In genomic region chr15:89379429-89379828, GRCm38 (mm10) we compare ENCODE assay signal across 9 mouse cellular contexts. TPM values are rescaled to one million over a fixed set of nuclear protein-coding genes. Genes with fewer than 3 reads are reported as not detected.
A peak's percentile ranks its signal among the peaks of the same experiment; 100 is the strongest.
DNase-seq lines count a peak whose midpoint lies in the region; ATAC-seq and TF ChIP-seq lines count a peak whose summit lies in the region.
"Had no signal": no experiment of that assay in that cellular context is flagged by ENCODE, and none has a peak within 500 bp of the region (broad histone marks: within the 10 kb centered on the region; RNA-seq: fewer than 3 reads in every experiment).

No protein-coding gene starts in this region.

- H3K79me2 ChIP-seq in MEL (ENCODE audit: control insufficient read depth, insufficient read depth, low read length, poor library complexity): no peaks in the 10 kb centered on the region

- DNase-seq in gastrocnemius, postnatal 10 days: peak; percentile 39
- DNase-seq in gastrocnemius, postnatal 4 days (ENCODE audit: low spot score in 2 of 2): no peak
- DNase-seq in MEL (ENCODE audit: low read depth, low spot score): peak; percentile 86
- no peak for DNase-seq in forebrain, embryonic 11.5 days (ENCODE audit: low spot score)
- DNase-seq in midbrain, embryonic 14.5 days: no peak
- DNase-seq in right cerebral cortex, postnatal 14 days: no peak
- DNase-seq in urinary bladder, adult 2 months (ENCODE audit: low spot score): no peak

- TF ChIP-seq EP300 in MEL (IDR thresholded peaks at IDR 0.05; ENCODE audit: low read depth in 1 of 2, low read length in 2 of 2): peak; percentile 42 to 47; a peak in 2 of 4 replicates

- no peak for TF ChIP-seq CTCF in MEL (IDR thresholded peaks at IDR 0.05 in 2 of 3, conservative IDR thresholded peaks at IDR 0.05 in 1 of 3; ENCODE audit: control insufficient read depth in 1 of 3, insufficient read depth in 1 of 3, low read depth in 2 of 3, low read length in 3 of 3, poor library complexity in 1 of 3, severe bottlenecking in 1 of 3)
- TF ChIP-seq CTCF in intestine, postnatal 0 days (IDR thresholded peaks at IDR 0.05; ENCODE audit: low read depth): no peak

- no peaks in the 10 kb centered on the region for H3K9me3 ChIP-seq in MEL (replicated peaks; ENCODE audit: insufficient read depth, low read length)
- H3K9me3 ChIP-seq in forebrain, embryonic 11.5 days (ENCODE audit: control insufficient read depth, low read length): no peaks in the 10 kb centered on the region
- no peaks in the 10 kb centered on the region for H3K9me3 ChIP-seq in intestine, postnatal 0 days (ENCODE audit: control insufficient read depth)
- H3K9me3 ChIP-seq in midbrain, embryonic 14.5 days (ENCODE audit: control insufficient read depth, low read length): no peaks in the 10 kb centered on the region

- peaks cover 0 to 8% of the 10 kb centered on the region in 2 experiments; a peak in 2 of 4 replicates for H3K36me3 ChIP-seq in MEL (ENCODE audit: control insufficient read depth in 1 of 2, insufficient read depth in 2 of 2, low read length in 2 of 2)
- H3K36me3 ChIP-seq in forebrain, embryonic 11.5 days (ENCODE audit: control insufficient read depth, insufficient read depth, low read length): no peaks in the 10 kb centered on the region
- H3K36me3 ChIP-seq in intestine, postnatal 0 days (ENCODE audit: control insufficient read depth, insufficient read depth): no peaks in the 10 kb centered on the region
- no peaks in the 10 kb centered on the region for H3K36me3 ChIP-seq in midbrain, embryonic 14.5 days (ENCODE audit: control insufficient read depth, insufficient read depth, low read length)

- H3K4me1 ChIP-seq in MEL (ENCODE audit: control insufficient read depth in 1 of 2, insufficient read depth in 2 of 2, low read length in 2 of 2): peaks cover 0 to 8% of the 10 kb centered on the region in 2 experiments; a peak in 1 of 4 replicates
- H3K4me1 ChIP-seq in forebrain, embryonic 11.5 days (replicated peaks; ENCODE audit: control insufficient read depth, insufficient read depth, low read length): peaks cover 9% of the 10 kb centered on the region
- H3K4me1 ChIP-seq in intestine, postnatal 0 days (replicated peaks; ENCODE audit: control insufficient read depth, insufficient read depth, low read length): peaks cover 6% of the 10 kb centered on the region
- H3K4me1 ChIP-seq in midbrain, embryonic 14.5 days (ENCODE audit: control insufficient read depth, insufficient read depth, low read length): peaks cover 10% of the 10 kb centered on the region

- no peak for TF ChIP-seq POLR2A in MEL (IDR thresholded peaks at IDR 0.05; ENCODE audit: control insufficient read depth in 1 of 2, insufficient read depth in 1 of 2, low read depth in 1 of 2, low read length in 2 of 2, poor library complexity in 1 of 2)

- no peak overlapping the region for H3K27ac ChIP-seq in MEL (ENCODE audit: control insufficient read depth, low read depth, low read length)
- H3K27ac ChIP-seq in forebrain, embryonic 11.5 days (ENCODE audit: low read depth, low read length): no peak overlapping the region
- H3K27ac ChIP-seq in intestine, postnatal 0 days (ENCODE audit: low read depth, low read length): no peak overlapping the region
- no peak overlapping the region for H3K27ac ChIP-seq in midbrain, embryonic 14.5 days (replicated peaks; ENCODE audit: low read depth, low read length)

- 11% methylated on average over 10 of the region's 10 CpGs for WGBS in forebrain, embryonic 11.5 days
- 11% methylated on average over 10 of the region's 10 CpGs for WGBS in intestine, postnatal 0 days
- 12% methylated on average over 10 of the region's 10 CpGs for whole genome bisulfite sequencing in midbrain, embryonic 14.5 days

- no peak for TF ChIP-seq RAD21 in MEL (IDR thresholded peaks at IDR 0.05; ENCODE audit: low read depth, low read length)

- H3K27me3 ChIP-seq in MEL (ENCODE audit: control insufficient read depth in 1 of 2, insufficient read depth in 2 of 2, low read length in 2 of 2): no peaks in the 10 kb centered on the region
- peaks cover 42% of the 10 kb centered on the region for H3K27me3 ChIP-seq in forebrain, embryonic 11.5 days (ENCODE audit: control insufficient read depth, insufficient read depth, low read length)
- H3K27me3 ChIP-seq in intestine, postnatal 0 days (replicated peaks; ENCODE audit: control insufficient read depth, insufficient read depth, low read length): peaks cover 39% of the 10 kb centered on the region
- peaks cover 42% of the 10 kb centered on the region for H3K27me3 ChIP-seq in midbrain, embryonic 14.5 days (ENCODE audit: control insufficient read depth, insufficient read depth, low read length)

- no peak for ATAC-seq in forebrain, embryonic 11.5 days (replicated peaks; ENCODE audit: low FRiP score)
- ATAC-seq in intestine, postnatal 0 days: no peak
- ATAC-seq in midbrain, embryonic 14.5 days (ENCODE audit: low FRiP score, low TSS enrichment): no peak

- H3K4me2 ChIP-seq in forebrain, embryonic 11.5 days (ENCODE audit: low read depth, low read length, severe bottlenecking): peak overlapping the region; percentile 68
- peak overlapping the region; percentile 74 for H3K4me2 ChIP-seq in intestine, postnatal 0 days (replicated peaks; ENCODE audit: low read depth)
- H3K4me2 ChIP-seq in midbrain, embryonic 14.5 days (ENCODE audit: low read length): peak overlapping the region; percentile 59

- no peak overlapping the region for H3K4me3 ChIP-seq in MEL (ENCODE audit: control insufficient read depth in 1 of 2, insufficient read depth in 1 of 2, low read depth in 2 of 2, low read length in 2 of 2)
- H3K4me3 ChIP-seq in forebrain, embryonic 11.5 days (ENCODE audit: low read depth, low read length): peak overlapping the region; percentile 35
- H3K4me3 ChIP-seq in intestine, postnatal 0 days (ENCODE audit: low read depth, low read length): peak overlapping the region; percentile 42
- peak overlapping the region; percentile 34; the same call in 1 of the 2 replicates for H3K4me3 ChIP-seq in midbrain, embryonic 14.5 days (replicated peaks; ENCODE audit: low read depth, low read length)

- no peak overlapping the region for H3K9ac ChIP-seq in MEL (ENCODE audit: control insufficient read depth, low read depth, low read length, poor library complexity, severe bottlenecking)
- no peak overlapping the region for H3K9ac ChIP-seq in forebrain, embryonic 11.5 days (ENCODE audit: low read length)
- no peak overlapping the region for H3K9ac ChIP-seq in intestine, postnatal 0 days (ENCODE audit: low read depth, low read length)
- peak overlapping the region; percentile 48; the same call in 1 of the 2 replicates for H3K9ac ChIP-seq in midbrain, embryonic 14.5 days (replicated peaks; ENCODE audit: low read length)

RNA-seq across cellular contexts. Expression of gene Odf3b, which starts 0.3 kb away (rescaled TPM):
- 1 to 10 TPM in 1 of 2 experiments, under 1 TPM in 1; 0.68 to 1.6 TPM for total RNA-seq in gastrocnemius, postnatal 10 days (2021)
- total RNA-seq in gastrocnemius, postnatal 4 days (2021): under 1 TPM; 0.44 to 0.71 TPM
- total RNA-seq in MEL (2012; rRNA removed): not detected in 2 replicates
- not detected for polyA plus RNA-seq in MEL (2012; ENCODE audit: insufficient read depth in 1 of 2, insufficient read length in 2 of 2, low read depth in 1 of 2, low replicate concordance in 2 of 2, missing spikeins in 1 of 2)
- 0.37 and 1.2 TPM in 2 replicates for polyA plus RNA-seq in forebrain, embryonic 11.5 days (2014; fragmentation: Nextera tagmentation; extraction: Ambion mirVana)
- polyA plus RNA-seq in intestine, postnatal 0 days (2015; fragmentation: Nextera tagmentation; extraction: Ambion mirVana): 2.1 and 3.2 TPM in 2 replicates
- polyA plus RNA-seq in midbrain, embryonic 14.5 days (2014; fragmentation: Nextera tagmentation; extraction: Ambion mirVana): 0.74 and 0.82 TPM in 2 replicates
- 2.7 and 3.0 TPM in 2 replicates for polyA plus RNA-seq in urinary bladder, adult 2 months (2012; rRNA removed)

RNA-seq across cellular contexts. Expression of gene Tymp, which starts 2.6 kb away (rescaled TPM):
- under 1 TPM; 0.38 to 0.50 TPM for total RNA-seq in gastrocnemius, postnatal 10 days (2021)
- total RNA-seq in gastrocnemius, postnatal 4 days (2021): under 1 TPM; 0.26 to 0.32 TPM
- 0.92 and 1.5 TPM in 2 replicates for total RNA-seq in MEL (2012; rRNA removed)
- 1 to 10 TPM in 1 of 2 experiments, not detected in 1; 2.0 TPM for polyA plus RNA-seq in MEL (2012; ENCODE audit: insufficient read depth in 1 of 2, insufficient read length in 2 of 2, low read depth in 1 of 2, low replicate concordance in 2 of 2, missing spikeins in 1 of 2)
- 0.80 and 1.3 TPM in 2 replicates for polyA plus RNA-seq in forebrain, embryonic 11.5 days (2014; fragmentation: Nextera tagmentation; extraction: Ambion mirVana)
- polyA plus RNA-seq in intestine, postnatal 0 days (2015; fragmentation: Nextera tagmentation; extraction: Ambion mirVana): 3.6 and 4.8 TPM in 2 replicates
- 2.7 and 3.0 TPM in 2 replicates for polyA plus RNA-seq in midbrain, embryonic 14.5 days (2014; fragmentation: Nextera tagmentation; extraction: Ambion mirVana)
- 1.7 and 1.8 TPM in 2 replicates for polyA plus RNA-seq in urinary bladder, adult 2 months (2012; rRNA removed)

RNA-seq across cellular contexts. Expression of gene Klhdc7b, which starts 5.3 kb away (rescaled TPM):
- total RNA-seq in gastrocnemius, postnatal 10 days (2021): not detected
- total RNA-seq in gastrocnemius, postnatal 4 days (2021): not detected
- not detected in 2 replicates for total RNA-seq in MEL (2012; rRNA removed)
- polyA plus RNA-seq in MEL (2012; ENCODE audit: insufficient read depth in 1 of 2, insufficient read length in 2 of 2, low read depth in 1 of 2, low replicate concordance in 2 of 2, missing spikeins in 1 of 2): under 1 TPM in 1 of 2 experiments, not detected in 1; 0.01 TPM
- polyA plus RNA-seq in forebrain, embryonic 11.5 days (2014; fragmentation: Nextera tagmentation; extraction: Ambion mirVana): not detected in 2 replicates
- polyA plus RNA-seq in intestine, postnatal 0 days (2015; fragmentation: Nextera tagmentation; extraction: Ambion mirVana): not detected in 2 replicates
- 0.08 TPM in 1 of 2 replicates, not detected in the other for polyA plus RNA-seq in midbrain, embryonic 14.5 days (2014; fragmentation: Nextera tagmentation; extraction: Ambion mirVana)
- not detected in 2 replicates for polyA plus RNA-seq in urinary bladder, adult 2 months (2012; rRNA removed)
- total RNA-seq: heart, postnatal 10 days had no signal

RNA-seq across cellular contexts. Expression of gene Sco2, which starts 5.8 kb away (rescaled TPM):
- total RNA-seq in gastrocnemius, postnatal 10 days (2021): 10 to 100 TPM; 14.2 to 14.6 TPM
- total RNA-seq in gastrocnemius, postnatal 4 days (2021): 10 to 100 TPM; 11.1 to 12.0 TPM
- total RNA-seq in MEL (2012; rRNA removed): 50.2 and 58.9 TPM in 2 replicates
- 10 to 100 TPM in 1 of 2 experiments, not detected in 1; 34.6 TPM for polyA plus RNA-seq in MEL (2012; ENCODE audit: insufficient read depth in 1 of 2, insufficient read length in 2 of 2, low read depth in 1 of 2, low replicate concordance in 2 of 2, missing spikeins in 1 of 2)
- 5.1 and 5.7 TPM in 2 replicates for polyA plus RNA-seq in forebrain, embryonic 11.5 days (2014; fragmentation: Nextera tagmentation; extraction: Ambion mirVana)
- polyA plus RNA-seq in intestine, postnatal 0 days (2015; fragmentation: Nextera tagmentation; extraction: Ambion mirVana): 14.6 and 18.0 TPM in 2 replicates
- polyA plus RNA-seq in midbrain, embryonic 14.5 days (2014; fragmentation: Nextera tagmentation; extraction: Ambion mirVana): 12.2 and 20.7 TPM in 2 replicates
- 18.8 and 23.2 TPM in 2 replicates for polyA plus RNA-seq in urinary bladder, adult 2 months (2012; rRNA removed)

RNA-seq across cellular contexts. Expression of gene Ncaph2, which starts 23.9 kb away (rescaled TPM):
- total RNA-seq in gastrocnemius, postnatal 10 days (2021): 10 to 100 TPM; 50.5 to 55.8 TPM
- total RNA-seq in gastrocnemius, postnatal 4 days (2021): 10 to 100 TPM; 83.5 to 87.3 TPM
- 126 and 137 TPM in 2 replicates for total RNA-seq in MEL (2012; rRNA removed)
- 100 to 1,000 TPM; 160 to 165 TPM for polyA plus RNA-seq in MEL (2012; ENCODE audit: insufficient read depth in 1 of 2, insufficient read length in 2 of 2, low read depth in 1 of 2, low replicate concordance in 2 of 2, missing spikeins in 1 of 2)
- 191 and 203 TPM in 2 replicates for polyA plus RNA-seq in forebrain, embryonic 11.5 days (2014; fragmentation: Nextera tagmentation; extraction: Ambion mirVana)
- polyA plus RNA-seq in intestine, postnatal 0 days (2015; fragmentation: Nextera tagmentation; extraction: Ambion mirVana): 55.2 and 65.2 TPM in 2 replicates
- polyA plus RNA-seq in midbrain, embryonic 14.5 days (2014; fragmentation: Nextera tagmentation; extraction: Ambion mirVana): 106 and 111 TPM in 2 replicates
- polyA plus RNA-seq in urinary bladder, adult 2 months (2012; rRNA removed): 95.7 and 112 TPM in 2 replicates

Comparison
In these comparisons a context has a peak if more than half of its experiments do, and no peak if none do; other contexts are left out.
1. DNase-seq: peak in gastrocnemius, postnatal 10 days (single experiment) and MEL (single experiment); none in gastrocnemius, postnatal 4 days (0 of 2), forebrain, embryonic 11.5 days (single experiment), midbrain, embryonic 14.5 days (single experiment), right cerebral cortex, postnatal 14 days (single experiment) and urinary bladder, adult 2 months (single experiment).
2. H3K4me3 ChIP-seq: peak in forebrain, embryonic 11.5 days (single experiment), intestine, postnatal 0 days (single experiment) and midbrain, embryonic 14.5 days (single experiment); none in MEL (0 of 2).
3. Peak in every context shown above with its lines, with median percentiles within 50 percentile points of each other: H3K4me2 ChIP-seq.